Mouse (Mus musculus): ENCODE measurements around the gene Cacna1h.

Gene Cacna1h

DNA sequence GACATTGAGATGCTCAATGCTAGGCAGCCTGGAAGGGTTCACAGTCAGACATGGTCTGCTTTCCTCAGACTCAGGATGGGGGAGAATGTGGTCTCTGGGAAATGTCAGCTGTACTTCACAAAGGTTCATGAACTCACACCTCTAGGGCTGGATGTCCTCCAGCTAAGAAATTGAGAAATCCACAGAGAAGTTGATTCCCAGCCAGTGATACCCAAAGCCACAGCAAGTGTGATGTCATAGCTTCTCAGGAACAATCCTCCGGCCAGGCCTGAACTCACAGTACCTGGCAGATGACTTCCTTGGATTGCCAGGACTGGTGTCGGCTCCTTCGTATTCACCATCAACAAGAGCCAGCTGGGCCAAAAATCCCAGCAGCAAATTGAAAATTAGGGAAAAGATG, 12.3 kb upstream of the Cacna1h start:
- DNase-seq (ENCODE audit: low spot score) = no peak

DNA sequence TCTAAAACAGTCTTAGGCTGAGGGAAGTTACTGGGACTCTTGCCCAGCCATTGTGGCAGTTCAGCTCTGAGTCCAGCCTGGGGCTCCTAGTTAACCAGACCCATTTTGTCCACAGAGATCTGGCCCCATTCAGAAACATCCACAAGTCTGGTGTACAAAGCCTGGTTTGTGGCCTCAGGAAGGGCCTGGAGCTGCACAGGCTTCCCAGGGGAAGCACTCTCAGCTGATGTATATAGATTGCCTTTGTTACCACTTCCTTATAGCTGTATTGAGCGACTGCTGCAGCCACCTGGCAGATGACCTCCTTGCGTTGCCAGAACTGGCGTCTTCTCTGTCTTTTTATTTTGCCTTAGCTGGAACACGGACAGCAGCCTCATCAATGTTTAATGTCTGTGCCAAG, 11.5 kb upstream of the Cacna1h start:
- no peak for DNase-seq (ENCODE audit: low spot score)

DNA sequence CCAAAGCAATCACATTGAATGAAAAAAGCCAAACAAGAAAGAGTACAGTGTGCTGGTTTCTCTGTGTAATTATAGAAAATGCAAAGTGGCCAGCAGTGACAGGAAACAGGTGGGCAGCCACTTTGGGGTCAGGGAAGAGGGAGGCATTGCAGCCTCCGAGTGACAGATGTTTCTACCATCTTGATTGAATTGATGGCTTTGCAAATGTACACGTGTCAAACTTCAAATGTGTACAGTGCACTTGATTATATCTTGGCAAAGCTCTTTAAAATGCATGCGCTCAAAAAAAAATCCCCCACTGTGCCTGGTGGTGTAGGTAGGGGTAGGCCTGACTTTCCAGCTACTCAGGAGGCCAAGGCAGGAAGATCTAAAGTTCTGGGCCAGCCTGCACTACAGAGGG, 9.3 kb upstream of the Cacna1h start:
- no peak for DNase-seq (ENCODE audit: low spot score)

DNA sequence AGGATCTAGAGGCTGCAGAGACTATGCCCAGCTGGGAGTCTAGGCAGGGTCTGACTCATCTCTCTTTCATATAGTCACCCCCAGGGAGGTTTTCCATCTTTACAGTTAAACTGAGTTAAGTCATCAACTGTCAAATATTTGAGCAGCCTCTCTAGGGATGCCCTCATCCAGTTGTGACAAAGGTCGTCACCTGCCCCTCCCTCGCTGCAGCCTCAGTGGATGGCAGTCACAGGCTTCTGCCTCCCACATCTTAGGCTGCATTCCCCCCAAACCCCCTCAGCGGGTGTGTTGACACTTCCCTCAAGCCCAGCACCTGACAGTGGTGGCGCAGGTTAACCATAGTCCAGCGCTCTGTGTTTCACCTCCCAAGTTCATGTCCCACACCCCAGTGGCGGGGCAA, 7.8 kb upstream of the Cacna1h start:
- DNase-seq (ENCODE audit: low spot score) = no peak

DNA sequence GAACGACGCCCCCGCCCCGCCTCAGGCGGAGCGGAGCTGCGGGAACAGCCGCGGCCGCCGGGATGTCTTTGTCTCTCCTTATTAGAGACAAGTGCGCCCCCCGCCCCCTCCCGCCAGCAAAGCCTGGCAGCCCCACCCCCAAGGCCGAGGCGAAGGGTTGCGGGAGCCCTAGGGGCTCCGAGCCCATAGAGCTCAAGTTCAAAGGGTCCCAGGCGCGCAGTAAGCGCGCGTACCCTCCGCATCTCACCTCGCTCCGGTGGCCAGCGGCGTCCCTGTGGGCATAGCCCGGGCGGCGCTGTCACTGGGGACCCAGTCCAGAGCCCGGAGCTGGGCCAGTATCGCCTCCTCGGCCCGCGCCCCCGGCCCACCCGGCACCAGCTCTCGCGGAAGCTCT, 363 bp downstream of the Cacna1h start:
- DNase-seq (ENCODE audit: low spot score) = peak; percentile 43

DNA sequence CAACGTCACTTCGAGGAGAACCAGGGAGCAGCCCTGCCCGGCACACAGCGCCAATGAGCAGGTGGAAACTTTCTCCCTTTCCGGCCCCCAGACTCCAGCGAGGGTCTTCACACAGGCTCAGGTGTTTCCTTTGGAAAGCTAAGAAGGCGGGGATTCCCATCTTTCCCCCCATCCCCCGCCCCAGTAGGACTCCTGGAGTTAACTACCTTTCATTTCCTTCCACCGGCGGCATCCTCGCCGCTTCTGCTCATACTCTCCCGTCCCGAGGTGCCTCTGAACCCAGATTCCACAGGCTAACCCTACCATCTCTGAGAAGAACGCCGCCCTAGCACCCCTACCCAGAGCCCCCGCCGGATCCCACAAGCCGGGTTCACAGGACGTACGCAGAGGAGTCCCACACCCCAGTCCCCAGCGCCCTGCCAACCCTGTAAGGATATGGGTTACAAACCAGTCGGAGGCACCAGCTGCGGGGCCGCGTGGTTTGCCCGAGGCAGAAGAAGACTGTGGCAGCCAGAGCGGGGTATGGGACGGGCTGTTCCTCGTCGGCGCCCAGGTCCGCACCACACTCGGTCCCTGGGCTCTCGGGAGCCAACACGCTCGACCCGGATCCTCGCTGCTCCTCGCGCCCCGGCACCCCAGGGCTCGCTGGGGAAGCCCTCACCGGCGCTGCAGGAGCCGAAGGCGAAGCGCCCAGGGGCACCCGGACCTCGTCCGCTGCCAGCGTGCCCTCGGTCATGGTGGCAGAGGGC, 976 bp downstream of the Cacna1h start:
- DNase-seq (ENCODE audit: low spot score) = peak; percentile 43

DNA sequence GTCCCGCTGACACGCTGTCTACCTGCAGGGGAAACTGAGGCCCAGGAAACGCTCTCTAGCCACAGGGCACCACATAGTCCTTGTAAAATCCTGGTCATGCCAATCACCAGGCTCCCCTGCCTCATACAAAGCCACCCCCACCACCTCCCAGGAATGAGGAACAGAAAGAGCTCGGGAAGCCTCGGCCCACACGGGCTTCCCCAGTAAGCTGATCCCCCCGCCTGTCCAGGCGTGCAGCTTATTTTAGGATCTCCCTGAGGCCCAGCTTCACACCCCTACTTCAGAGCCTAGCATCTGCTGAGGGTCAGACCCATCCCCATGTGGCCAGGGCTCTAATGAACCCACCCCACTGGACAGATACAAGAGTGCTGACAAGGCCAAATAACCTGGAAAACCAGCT, 3.0 kb downstream of the Cacna1h start:
- no peak for DNase-seq (ENCODE audit: low spot score)

DNA sequence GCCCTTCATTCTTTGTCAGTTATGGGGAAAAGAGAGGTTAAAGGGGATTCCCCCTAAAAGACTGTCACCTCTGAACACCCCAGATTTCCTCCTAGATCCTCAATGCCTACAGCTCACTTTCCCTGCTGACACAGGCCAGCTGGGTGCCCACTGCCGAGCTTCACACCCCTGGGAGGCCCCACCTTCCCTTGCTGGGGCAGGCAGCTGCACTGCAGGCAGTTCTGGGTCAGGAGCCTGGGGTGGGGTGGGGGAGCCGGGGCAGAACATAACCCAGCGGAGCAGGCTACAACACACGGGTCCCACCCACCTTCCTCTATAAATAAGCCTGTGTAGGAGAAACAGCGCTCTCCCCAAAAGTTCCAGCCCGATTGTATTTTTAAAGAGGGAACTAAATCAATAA, 3.7 kb downstream of the Cacna1h start:
- no peak for DNase-seq (ENCODE audit: low spot score)

DNA sequence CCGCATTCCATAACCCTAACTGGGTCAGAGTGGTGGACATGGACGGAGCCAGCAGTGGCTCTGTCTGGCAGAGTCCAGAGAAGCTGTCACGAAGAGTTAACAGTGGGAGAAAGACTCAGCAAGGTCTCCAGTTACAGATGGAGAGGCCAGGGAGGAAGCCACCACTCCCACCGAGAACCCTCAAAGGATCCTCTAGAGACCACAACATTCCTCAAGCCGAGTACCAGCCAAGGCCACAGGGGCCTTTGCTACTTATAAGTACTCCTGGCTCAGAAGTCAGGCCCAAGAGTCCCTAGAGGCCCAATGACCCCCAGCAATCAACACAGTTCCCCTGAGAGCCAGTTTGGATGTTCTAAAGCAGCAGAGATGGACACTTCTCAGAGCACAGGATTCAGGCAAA, 4.3 kb downstream of the Cacna1h start:
- DNase-seq (ENCODE audit: low spot score) = no peak

DNA sequence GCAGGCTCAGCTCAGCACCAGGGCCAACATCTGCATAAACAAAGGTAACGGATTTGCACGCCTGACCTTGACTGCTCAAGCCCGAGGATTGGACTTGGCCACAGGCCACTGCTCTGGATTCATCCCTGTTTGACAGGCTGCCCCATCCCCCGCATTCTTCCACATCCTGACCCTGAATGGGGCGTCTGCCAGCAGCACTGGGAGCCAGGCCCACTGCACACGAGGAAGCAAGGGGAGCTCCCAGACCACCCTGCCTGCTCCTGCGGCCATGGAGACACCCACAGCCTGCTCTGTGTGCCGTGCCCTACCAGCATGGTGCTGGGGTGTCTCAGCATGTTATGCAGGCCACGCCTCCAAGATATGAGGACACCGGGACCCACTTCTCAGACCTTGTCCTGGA, 6.1 kb downstream of the Cacna1h start:
- DNase-seq (ENCODE audit: low spot score) = peak; percentile 48

DNA sequence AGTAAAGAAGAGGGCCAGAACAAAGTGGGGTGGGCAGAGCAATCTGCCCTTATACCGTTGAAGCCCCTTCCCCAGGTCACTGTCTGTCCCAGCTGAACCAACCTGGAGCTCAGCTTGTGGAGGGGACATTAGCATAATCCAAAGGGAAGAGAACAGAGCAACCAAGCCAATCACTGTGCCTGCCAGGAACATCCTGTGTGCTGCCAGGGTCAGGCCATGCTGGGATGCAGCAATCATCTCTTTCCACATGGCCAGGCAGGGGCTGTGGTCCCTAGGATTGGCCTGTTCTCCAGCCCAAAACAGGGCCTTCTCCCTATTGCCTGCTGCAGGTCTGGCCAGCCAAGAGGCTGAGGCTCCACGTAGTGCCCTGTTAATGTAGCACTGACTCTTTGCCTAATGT, 7.6 kb downstream of the Cacna1h start:
- DNase-seq (ENCODE audit: low spot score) = no peak

DNA sequence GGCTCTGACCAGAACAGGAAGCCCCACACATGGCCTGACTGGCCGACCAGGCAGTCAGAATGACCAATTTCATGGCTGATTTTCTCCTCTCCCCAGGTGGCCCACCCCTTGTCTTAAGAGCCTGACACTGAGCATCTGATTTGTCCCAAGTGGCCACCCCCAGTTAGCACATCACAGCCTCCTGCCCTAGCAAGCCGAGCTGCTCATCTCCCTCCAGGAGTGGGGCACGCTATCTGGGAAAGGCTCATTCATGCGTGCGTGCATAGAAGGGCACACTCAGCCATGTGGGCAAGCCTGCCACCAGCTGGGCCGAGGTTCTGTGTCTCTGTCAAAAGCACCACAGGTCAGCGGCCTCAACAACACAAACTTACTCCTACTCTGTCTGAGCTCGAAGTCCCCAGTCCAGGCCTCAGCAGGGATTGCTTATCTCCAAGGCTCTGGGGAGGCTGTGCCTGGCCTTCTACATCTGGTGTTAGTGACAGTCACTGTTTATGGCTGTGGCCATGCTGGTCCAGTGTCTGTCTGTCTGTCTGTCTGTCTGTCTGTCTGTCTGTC, 9.0 kb downstream of the Cacna1h start:
- DNase-seq (ENCODE audit: low spot score) = no peak

DNA sequence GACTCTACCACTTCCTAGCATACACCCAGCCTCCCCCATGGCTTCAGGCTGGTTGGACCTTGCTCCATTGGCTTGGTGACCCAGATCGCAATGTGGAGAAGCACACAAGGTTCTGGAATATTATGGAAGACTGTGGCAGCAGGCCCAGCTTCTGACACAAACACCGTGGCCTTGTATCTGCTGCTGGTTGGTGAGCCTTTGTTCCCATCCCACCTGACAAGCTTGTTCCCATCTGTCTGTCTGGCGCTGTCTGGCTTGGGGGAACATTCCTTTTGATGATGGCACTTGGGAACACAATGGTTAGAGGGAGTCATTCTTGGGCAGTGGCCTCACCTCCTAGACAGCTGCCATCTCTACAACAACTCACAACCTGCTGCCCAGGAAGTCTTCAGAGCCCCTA, 12.6 kb downstream of the Cacna1h start:
- DNase-seq (ENCODE audit: low spot score) = no peak

DNA sequence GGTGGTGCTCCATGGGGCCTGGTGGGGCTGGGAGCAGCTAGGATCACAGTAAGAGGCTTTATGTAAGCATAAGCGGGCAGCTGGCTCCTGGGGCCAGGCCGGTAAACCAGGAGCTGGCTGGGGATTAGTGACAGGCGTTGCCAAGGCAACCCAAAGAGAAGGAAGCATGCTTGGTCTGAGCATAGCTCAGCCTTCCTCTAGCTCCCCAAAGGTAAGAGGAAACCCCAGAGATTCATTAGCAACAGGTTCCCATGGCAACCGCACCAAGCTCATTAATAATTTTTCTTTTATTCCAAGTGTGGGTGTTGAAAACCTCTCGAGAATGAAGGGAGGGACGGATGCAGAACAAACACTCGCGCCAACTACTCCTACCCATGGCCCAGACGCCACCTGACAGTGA, 14.7 kb downstream of the Cacna1h start:
- peak; percentile 71 for DNase-seq (ENCODE audit: low spot score)

DNA sequence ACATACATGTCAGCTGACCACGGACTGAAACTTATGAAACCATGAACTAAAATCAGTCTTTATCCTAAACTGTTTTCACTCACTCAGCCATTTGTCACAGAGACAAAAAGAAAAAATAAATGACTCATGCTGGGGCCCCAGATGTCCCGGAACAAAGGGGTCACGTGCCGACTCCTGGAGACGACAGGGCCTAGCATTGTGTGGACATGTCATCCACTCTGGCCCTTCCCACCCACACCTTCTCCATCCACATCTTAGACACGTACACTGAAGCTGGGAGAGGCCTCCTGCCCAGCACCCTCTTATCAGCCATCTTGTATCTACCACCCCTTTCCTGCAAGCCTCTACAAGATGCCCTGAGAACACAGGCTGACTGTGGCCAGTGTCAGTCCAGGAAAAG, 15.6 kb downstream of the Cacna1h start:
- DNase-seq (ENCODE audit: low spot score) = no peak

DNA sequence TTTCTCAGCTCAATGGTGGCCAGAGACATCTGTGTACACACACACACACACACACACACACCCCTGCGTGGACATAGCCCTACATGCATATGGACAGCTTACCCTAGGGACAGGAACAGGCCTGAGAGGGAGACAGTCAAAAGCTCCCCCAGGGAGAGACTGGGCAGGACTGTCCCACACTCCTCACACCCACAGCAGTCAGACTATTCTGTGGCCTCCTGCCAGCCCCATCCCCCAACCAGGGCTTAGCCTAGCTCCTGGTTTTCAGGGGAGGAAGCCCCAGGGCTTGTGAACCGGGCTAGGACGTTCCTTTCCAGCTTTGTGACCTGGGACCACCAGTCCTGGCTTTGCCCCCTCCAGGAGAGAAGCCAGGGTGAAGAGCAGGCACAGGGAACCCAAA, 17.4 kb downstream of the Cacna1h start:
- DNase-seq (ENCODE audit: low spot score) = peak; percentile 38

DNA sequence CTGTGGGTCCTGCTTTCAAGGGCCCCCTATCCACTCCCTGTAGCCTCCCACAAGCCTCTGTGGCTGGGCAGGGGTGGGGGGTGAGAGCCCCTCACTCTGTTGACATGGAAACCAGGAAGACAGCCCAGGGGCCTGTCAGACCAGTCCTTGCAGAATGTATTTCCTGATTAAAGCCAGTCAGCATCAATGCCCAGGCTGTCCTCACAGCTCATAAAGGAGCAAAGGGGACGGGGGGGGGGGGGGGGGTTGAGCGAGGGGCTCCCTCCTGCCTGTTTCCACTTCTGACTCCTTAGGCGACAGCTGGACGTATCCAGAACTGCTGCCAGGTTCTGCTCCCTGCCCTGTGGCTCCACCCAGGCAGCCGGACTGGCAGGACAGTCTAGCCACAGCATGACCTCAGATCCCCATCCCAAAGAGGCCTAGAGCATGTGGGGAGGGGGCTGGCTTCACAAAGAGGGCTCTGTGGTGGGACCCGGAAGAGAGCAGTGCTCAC, 18.1 kb downstream of the Cacna1h start:
- peak; percentile 73 for DNase-seq (ENCODE audit: low spot score)

DNA sequence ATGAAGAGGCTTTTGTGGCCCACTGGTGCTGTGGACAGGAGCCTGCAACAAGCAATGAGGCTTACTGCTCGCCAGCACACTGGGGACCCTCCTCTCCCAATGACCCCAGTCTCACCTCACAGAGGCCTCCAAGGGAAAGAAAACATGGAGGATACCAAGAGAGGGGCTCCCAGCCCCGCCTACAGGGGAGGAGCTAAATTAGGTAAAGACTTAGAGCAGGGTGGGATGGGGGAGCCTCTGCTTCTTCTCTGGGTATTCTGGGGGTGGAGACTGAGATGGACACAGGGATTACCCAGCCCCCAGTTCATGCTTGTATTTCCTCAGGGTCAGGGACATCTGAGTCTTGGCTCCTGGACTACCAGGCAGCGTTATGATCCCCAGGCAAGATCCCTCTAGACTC, 18.7 kb downstream of the Cacna1h start:
- DNase-seq (ENCODE audit: low spot score) = peak; percentile 53

DNA sequence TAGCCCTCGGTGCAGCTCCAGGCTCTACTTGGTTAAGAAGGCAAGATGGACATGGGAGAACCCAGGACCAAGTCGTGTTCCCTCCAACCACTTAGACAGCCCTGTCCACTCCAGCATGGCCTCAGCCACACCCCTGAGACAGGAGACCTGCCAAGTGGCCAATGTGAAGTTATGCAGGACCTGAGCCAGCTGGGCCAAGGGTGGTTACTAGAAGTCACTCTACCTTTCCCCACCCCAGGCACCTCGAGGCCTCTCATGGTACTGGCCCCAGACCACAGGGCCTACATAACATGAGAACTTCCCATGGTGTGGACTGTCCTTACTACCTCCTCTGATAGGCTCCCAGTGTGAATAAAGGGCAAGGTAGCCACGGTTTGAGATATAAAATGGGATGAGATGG, 19.4 kb downstream of the Cacna1h start:
- no peak for DNase-seq (ENCODE audit: low spot score)

DNA sequence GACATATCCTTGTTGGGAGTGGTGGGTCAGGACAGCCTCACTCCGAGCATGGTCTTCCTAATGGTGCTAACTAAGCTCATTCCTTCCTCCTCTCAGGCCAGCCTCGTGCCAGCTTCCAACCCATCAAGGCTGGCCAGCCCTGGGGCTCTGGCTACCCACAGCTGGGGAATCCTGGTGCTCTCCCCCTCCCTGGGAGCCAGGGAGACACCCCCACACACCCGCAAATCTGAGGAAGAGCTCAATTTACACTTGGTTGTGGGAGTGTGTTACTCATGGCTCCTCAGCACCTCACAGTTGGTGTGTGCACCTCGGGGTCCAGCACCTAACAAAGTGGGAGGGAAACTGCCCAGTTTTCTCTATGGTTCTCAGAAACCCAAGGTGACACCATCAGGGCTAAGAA, 22.3 kb downstream of the Cacna1h start:
- DNase-seq (ENCODE audit: low spot score) = no peak

DNA sequence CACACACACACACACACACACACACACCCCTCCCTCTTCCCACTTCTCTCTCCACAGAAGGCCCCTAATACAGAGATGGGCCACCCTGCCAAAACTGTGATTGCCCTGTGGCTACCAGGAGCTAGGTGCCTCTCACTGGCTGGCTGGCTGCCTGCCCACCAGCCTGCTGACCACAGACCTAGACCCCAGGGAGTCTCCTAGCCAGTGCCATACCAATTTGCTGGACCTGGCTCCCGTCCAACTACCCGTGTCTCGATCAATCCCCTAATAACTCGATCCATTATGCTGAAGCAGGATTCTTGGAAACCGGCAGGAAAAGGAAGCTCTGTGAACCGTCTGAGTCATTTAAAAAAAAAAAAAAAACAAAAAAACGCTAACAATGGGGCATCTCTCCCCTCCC, 22.8 kb downstream of the Cacna1h start:
- no peak for DNase-seq (ENCODE audit: low spot score)

DNA sequence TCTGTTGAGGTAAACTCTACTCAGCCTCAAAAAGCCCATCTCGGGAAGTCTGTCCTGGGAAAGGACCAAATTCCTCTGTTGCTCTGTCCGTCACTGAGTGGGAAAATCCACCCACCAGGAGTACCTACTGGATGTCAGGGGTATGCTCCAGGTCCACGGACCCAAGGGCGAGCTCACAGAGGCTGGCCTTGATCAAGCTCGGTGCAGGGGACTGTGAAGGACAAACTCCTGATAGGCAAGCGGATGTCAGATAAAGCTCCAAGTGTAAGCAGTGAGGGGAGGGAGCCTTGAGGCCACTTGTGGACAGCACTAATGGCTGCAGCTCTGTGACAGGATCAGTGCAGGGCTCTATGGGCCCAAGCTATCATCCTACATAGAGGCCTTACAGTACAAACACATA, 23.4 kb downstream of the Cacna1h start:
- no peak for DNase-seq (ENCODE audit: low spot score)

DNA sequence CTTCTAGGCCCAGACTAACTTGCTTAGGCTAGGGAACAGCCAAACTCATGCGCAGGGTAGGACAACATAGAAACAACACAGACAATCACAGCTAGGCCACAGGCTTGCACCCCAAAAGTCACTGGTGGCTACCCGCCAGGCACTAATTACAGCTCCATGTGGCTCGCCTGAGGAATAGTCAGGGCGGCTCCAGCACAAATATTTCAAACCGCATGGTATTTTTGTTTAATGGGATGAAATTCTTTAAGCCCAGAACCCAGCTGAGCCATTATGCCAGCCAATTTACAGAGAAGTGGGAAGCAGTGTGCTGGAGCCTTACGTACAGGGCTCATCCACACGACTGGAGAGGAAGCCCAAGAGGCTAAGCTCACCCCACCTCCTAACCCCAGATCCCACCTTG, 24.0 kb downstream of the Cacna1h start:
- DNase-seq (ENCODE audit: low spot score) = no peak

Measured in embryo, embryonic 10.5 days (tissue).